Mouse (Mus musculus): ENCODE data around the gene Sh3bp1.
A peak's percentile ranks its signal among the peaks of the same experiment; 100 is the strongest.

Sh3bp1 gene

DNA sequence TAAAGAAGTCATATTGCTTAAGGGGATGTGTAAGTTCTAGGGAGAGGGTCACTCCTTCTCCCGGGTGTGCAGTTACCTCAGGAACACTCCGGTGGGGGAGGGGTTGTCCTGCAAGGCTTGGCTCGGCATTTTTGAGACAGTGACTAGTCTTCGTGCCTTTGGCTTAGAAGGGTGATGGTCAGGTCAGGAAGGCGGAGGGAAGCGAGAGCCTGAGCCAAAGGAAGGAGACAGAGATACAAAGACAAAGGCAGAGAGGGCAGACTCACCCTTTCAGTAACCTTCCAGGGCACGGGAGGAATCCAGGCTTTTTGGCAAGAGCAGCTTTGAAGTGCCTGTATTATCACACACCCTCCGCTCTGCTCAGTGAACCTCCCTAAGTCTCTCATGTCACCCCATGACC lies 25.6 kb downstream of the Sh3bp1 start:
- peak; percentile 58; the same call in 1 of the 2 replicates for TF ChIP-seq GATA4 (IDR thresholded peaks at IDR 0.05; ENCODE audit: insufficient replicate concordance, low read length)

DNA sequence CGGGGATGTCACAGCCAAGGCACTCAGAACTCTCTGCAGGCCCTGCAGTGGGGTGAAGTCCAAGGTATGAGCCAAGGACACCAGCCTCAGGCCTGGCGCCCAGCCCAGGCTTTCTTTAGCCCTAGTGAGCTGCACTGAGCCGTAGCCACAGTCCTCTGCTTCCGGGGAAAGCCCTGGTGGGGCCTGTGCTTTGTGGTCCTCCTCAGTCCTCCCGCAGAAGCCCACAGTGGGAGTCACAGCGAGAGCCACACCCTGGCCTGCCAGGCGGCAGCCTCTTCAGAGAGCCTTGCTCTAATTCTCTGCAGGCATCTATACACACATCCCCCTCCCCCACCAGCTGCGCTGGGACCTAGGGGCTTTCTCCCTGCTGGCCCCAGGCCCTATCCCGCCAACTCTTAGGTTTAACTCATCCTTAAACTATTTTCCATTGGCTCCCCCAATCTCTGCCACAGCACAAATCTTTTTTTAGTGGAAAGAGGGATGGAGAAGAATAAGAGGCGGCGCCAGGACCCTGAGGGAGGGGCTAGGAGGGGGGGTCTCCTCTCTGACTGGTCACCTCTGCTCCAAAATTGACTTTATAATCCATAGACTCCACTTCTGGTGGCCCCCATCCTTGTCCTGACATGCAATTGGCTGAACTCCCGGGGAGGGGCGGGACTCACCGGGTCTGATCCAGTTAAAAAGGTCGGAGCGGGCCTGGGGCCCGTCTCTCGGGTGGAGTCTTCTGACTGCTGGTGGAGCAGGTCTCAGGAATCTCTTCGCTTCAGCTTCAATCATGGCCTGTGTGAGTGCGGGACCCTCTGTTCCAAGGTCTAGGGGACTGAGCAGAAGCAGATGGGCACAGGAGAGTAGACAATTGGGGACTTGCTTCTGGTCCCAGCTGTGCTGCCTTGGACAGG lies 26.7 kb downstream of the Sh3bp1 start, which contains the start of gene Lgals1:
Gene Lgals1 (plus strand): TSS at position 705 of the 899 bp plus-strand sequence.
- no peak for TF ChIP-seq GATA4 (IDR thresholded peaks at IDR 0.05; ENCODE audit: insufficient replicate concordance, low read length)

DNA sequence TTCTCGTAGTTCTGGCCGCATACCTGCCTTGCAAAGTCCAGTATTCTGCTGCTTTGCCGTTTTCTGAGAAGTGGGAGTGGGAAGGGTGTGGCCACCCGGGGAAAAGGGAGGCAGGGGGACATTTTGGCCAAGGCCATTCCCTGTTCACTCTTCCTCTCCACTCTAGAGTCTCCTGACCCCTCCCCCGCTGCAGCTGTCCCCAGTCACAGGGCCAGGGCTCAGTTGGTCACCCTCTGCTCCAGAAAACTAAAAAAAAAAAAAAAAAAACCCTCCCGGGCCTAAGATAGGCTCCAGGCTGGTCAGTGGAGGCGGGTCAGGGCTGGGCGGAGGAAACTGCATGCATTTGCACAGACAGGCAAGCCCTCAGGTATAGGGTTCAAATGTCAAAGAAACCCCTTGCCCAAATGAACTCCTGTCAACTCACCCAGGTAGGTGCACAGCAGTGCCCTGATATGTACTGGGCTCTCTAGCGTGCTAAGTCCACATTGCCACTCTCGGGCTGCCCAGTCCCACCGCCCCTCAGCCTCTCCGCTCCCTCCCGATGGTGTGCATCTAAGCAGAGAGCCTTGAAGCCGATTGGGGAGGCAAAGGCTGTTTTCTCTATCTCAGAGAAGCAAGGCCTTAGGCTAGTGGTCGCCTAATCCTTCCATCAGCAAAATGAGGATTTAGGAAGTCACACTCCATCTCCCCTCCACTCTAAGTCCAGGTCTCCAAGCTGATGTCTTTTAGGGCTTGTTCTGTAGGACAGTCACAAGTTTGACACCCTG lies 27.6 kb downstream of the Sh3bp1 start:
- no peak for TF ChIP-seq GATA4 (IDR thresholded peaks at IDR 0.05; ENCODE audit: insufficient replicate concordance, low read length)

DNA sequence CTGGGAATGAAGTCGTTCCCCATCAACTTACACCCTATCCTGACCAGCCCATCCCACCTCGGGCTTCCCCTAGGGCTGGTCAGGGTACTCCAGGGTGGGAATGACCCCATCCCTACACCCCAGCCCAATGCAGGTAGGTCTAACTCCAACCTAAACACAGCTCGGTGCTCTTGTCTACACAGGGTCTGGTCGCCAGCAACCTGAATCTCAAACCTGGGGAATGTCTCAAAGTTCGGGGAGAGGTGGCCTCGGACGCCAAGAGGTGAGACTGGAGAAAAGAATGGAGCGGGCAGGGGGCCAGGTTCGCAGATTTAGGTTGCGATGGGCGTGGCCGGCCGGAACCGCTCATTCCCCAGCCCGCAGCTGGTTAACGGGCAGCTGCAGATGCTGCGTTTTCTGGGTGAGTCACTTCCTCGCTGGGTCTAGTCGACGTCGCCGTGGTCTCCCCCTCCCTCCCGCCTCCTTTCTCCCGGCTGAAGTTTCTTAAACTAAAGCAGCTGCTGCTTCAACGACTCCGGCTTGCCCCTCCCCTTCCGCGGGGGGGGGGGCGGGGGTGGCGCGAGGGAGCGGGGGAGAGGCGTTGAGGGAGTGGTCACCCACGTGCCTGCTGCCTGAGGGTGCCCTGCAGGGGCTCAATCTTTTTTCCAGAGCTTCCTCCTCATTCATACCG lies 28.4 kb downstream of the Sh3bp1 start:
- TF ChIP-seq GATA4 (IDR thresholded peaks at IDR 0.05; ENCODE audit: insufficient replicate concordance, low read length) = no peak

DNA sequence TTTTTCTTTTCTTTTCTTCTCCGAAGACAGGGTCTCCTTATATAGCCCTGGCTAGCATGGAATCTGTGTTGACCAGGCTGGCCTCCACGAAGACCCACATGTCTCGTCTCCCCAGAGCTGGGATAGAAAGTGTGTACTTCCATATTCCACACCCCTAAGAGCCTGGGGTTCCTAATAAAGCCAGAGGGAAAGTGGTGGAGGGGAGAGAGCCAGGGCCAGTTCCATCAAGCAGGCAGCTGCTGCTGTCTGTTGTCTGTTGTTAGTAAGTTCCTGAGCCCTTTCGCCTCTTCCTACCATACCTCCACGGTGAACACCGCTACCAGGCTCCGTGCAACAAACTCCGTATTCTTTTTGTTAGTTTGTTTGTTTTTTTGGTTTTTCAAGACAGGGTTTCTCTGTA lies 29.0 kb downstream of the Sh3bp1 start:
- no peak for TF ChIP-seq GATA4 (IDR thresholded peaks at IDR 0.05; ENCODE audit: insufficient replicate concordance, low read length)

DNA sequence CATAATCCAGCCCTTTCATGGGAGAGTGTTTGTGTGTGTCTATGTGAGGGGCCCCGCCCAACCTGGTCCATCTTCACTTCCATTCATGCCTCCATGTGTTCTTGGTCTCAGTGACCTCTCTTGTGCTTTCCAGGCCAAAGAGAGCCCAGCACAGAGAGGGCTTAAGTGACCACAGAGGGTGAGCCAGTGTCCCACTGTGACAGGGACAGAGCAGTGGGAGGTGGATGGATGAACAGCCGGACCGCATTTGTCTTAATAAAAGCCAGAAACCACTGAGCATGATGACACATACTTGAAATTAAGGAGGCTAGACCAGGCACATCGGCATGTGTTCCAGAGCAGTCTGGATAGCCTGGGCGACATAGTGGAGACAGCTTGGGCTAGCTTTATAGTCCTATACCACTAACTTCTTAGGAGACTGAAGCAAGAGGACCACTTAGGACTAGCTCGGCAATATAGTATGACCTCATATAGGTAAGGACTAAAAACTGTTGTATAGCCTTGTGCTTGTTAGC lies 30.7 kb downstream of the Sh3bp1 start:
- TF ChIP-seq GATA4 (IDR thresholded peaks at IDR 0.05; ENCODE audit: insufficient replicate concordance, low read length) = no peak

DNA sequence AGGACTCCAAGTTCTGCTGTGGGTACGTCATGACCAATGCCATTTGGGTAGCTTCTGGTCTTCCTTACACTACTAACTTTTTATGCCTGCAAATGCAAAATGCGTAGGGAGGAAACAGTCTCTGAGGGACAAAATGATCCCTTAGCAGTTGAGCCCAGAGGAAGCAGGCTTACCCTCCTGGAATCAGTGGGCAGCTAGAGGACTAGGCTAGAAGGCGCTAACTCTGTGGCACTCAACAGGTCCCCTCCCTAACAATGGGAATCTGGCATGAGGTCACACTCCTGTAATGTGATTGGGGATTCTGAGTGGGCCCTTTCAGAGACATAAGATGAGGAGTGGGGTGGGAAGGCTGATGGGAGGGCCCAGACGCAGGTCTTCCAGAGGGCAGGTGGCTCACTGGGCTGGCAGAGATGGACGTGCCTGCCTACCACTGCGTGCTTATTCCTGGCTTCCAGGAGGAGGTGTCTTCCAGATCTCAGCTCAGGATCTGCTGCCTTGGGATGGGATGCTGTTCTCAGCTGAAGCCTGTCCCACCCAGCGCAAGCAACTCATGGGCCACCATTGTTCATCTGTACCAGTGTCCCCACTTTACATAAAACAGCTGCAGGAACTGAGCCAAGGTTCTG lies 31.3 kb downstream of the Sh3bp1 start:
- no peak for TF ChIP-seq GATA4 (IDR thresholded peaks at IDR 0.05; ENCODE audit: insufficient replicate concordance, low read length)

DNA sequence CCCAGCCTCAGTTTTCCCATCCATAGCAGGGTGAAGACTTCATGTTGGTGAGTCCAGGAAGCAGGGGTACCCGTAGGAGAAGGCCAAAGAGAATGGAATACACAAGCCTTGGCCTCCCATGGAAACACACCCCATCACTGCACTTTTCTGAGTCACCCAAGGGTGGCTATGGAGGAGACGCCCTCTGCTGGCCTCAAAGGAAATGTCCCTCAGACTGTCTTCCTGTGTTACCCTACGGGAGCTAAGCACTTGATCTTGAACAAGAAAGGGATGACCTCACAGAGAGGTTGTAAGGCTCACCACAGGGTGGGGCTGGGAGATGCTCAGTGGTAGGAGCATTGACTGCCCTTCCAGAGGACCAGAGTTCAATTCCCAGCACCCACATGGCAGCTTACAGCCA lies 32.0 kb downstream of the Sh3bp1 start:
- no peak for TF ChIP-seq GATA4 (IDR thresholded peaks at IDR 0.05; ENCODE audit: insufficient replicate concordance, low read length)

DNA sequence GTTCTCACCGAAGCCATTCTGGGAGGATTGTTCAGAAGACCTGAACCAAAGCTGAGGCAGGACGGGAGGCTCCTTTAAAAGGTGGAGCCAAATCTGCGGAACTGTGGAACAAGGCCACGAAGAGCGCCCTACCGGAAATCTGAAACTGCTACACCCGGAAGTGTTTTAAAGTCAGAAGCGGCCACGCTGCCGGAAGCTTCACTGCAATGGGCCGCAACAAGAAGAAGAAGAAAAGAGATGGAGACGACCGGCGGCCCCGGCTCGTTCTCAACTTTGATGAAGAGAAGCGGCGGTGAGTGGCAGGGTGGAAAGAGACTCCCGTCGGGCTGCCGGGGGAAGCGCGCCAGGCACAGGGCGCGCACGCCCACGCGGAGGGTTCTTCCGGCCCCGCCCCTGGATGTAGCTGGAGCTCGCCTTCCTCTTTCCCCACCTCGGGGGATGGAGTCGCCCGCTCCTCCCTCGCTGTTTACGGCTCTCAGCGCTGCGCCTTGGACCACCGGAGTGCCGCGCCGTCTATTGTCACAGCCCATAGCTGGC lies 35.3 kb downstream of the Sh3bp1 start, which contains the start of gene Nol12:
Gene Nol12 (plus strand): TSS at position 150 of the 537 bp plus-strand sequence.
- TF ChIP-seq GATA4 (IDR thresholded peaks at IDR 0.05; ENCODE audit: insufficient replicate concordance, low read length) = 0 out of 2 replicates have a peak, but pooled peaks have one; percentile 3

DNA sequence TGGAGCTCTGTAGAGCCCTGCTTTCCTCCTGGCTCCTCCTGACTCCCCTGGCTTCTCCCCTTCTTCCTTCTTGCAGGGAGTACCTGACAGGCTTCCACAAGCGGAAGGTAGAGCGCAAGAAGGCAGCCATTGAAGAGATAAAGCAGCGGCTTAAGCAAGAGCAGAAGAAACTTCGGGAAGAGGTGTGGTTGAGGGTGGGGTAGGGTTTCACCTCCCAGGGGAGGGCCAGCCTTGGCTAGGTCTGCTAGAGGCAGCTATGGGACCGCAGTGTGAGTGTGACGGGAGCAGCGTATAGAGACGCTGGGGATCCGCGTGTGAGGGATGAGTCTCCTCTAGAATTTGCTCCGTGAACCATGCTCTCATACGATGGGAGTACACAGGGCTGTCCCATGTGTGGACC lies 36.8 kb downstream of the Sh3bp1 start:
- TF ChIP-seq GATA4 (IDR thresholded peaks at IDR 0.05; ENCODE audit: insufficient replicate concordance, low read length) = no peak

DNA sequence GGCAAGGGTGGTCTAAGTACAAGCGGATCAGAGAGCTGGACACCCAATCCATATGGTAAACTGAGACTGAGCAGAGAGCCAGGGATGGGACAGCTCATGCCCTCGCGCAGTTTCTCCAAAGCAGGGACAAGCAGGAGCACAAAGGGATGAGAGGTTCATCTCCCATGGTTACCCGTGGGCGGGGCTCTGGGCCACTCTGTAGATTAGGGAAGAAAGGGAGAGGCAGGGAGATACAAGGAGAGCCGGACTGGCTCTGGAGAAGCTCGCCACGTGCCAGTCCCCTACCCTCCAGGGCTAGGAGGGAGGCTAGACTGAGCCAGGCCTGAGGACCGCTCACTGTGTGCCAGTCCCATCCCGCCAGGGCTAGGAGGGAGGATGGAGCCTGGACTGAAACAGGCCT lies 37.7 kb downstream of the Sh3bp1 start:
- no peak for TF ChIP-seq GATA4 (IDR thresholded peaks at IDR 0.05; ENCODE audit: insufficient replicate concordance, low read length)

DNA sequence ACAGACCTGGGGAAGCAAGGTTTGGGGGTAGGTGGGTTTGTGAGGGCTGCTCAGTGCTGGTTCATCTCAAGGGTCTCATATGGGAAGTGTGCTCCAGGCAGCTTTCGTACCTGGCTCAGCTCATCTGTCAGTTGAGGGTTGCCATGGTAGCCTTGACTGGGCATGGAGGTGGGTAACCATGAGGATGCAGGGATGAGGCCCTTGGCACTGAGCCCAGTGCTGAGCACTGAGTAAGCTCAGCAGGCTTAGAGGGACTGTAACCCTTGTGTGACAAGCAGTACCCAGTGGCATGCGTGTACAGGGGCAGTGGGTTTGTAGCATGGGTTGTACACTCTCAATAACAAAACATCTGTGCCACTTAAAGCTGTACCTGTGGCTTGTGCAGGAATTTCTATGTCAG lies 38.4 kb downstream of the Sh3bp1 start:
- no peak for TF ChIP-seq GATA4 (IDR thresholded peaks at IDR 0.05; ENCODE audit: insufficient replicate concordance, low read length)

DNA sequence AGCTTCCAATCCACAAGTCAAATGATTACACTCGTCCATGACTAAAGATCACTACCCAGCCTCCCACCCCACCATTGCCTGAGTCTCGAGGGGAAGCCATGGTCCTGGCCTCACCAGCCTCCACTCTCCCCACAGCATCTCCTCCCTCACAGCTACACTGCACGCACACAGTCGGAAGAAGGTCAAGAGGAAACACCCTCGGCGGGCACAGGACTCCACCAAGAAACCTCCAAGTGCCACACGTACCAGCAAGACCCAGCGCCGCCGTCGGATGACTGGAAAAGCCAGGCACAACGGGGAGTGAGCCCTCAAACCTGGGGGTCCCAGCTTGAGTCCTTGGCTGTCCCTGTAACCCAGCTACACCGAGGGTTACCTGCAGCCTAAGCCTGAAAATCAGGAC lies 40.8 kb downstream of the Sh3bp1 start:
- no peak for TF ChIP-seq GATA4 (IDR thresholded peaks at IDR 0.05; ENCODE audit: insufficient replicate concordance, low read length)

DNA sequence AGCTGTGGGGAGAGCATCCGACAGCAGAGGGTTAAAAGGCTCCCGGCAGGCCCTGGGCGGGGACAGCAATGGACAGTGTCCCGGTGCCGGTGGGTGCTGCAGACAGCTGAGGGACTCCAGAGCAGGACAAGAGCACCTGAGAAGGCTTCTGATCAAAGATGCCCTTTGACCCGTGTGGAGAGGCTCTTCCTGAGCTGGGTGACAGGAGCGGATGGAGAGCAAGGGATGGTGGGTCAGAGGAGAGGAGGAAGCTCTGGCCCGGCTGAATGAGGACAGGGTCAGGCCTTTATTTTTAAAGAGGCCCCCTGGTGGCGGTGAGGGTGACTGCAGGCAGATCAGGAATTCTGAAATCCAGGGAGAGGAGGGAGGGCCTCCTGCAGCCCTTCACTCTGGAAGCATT lies 43.1 kb downstream of the Sh3bp1 start:
- no peak for TF ChIP-seq GATA4 (IDR thresholded peaks at IDR 0.05; ENCODE audit: insufficient replicate concordance, low read length)
